Mouse (Mus musculus) kidney, adult 8-10 months (tissue): ENCODE results near the gene Tssk4.
A peak's percentile ranks its signal among the peaks of the same experiment; 100 is the strongest.

Source experiments
- DNase-seq, 2 experiments: peaks; one replicate each; pipeline ENCODE4 v3.0.0; 2022

The Tssk4 gene

DNA sequence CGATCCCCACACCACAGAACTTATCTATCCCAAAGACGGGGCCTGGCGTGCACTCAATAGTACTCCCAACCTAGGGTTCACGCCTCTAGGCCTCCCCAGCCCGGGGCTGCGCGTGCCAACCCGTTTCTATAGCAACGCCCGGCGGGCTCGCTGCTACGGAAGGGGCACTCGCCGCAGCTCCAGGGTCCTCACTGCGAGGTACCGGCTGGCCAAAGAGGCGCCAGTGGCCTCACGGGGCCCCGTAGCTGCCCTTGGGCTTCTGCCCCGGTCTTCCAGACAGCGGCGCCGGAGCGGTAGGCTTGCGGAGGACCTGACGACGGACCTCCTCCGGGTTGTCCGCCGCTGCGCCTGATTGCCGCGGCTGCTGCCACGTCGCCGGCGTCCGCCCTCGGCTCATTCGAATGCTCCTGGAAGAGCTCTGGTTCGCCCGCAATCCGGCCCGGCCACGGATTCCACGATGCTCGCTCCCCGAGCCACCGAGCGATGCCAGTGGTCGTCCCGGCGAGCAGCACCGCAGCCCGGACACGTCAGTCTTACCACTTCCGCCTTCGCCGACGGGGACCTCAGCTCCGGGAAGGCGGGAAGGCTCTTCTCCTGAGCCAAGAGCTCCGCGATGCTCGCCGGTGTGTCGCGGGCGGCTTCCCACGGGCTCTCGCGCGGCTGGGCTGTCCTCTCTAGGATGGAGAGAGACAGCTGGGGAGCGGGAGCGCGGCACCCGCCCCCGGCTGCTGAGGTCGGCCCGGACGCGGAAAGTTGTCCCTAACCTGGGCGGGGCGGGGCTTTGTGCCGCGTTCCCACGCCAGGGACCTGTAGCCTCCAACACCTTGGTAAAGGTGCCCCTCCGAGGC lies 6.7 kb upstream of the Tssk4 start, which contains the start of gene Tm9sf1:
Gene Tm9sf1 (minus strand): TSS at position 747 of the 848 bp plus-strand sequence.
- DNase-seq, result peak; percentile 78 to 85

DNA sequence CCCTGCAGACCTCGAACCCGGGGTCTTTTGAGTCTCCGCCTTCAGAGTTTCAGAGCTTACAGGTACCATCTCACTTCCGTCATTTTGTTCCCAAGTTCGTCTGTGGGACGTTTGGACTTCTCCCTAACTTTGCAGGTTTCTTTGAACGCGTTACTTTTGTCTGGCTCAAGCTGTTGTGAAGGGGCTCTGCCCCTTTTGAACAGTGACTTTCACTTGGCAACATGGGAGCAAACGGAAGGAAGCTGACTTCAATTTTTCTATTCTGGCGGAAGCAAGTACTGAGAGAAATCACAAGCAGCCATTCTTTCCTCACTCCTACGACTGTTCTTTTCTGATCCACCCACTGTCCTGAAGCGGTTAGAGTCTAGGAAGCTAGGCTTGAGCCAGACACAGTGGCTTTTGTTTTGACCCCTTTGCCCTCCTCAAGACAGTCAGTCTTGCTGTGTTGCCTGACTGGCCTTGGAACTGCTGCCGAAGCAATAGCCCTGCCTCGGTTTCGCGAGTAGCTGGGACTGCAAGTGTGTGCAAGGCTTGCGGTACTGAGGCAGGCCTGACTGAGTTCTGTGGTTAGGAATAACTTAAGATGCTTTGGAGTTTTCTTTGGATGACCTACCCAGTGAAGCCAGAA lies 5.6 kb upstream of the Tssk4 start:
- DNase-seq, result no peak

DNA sequence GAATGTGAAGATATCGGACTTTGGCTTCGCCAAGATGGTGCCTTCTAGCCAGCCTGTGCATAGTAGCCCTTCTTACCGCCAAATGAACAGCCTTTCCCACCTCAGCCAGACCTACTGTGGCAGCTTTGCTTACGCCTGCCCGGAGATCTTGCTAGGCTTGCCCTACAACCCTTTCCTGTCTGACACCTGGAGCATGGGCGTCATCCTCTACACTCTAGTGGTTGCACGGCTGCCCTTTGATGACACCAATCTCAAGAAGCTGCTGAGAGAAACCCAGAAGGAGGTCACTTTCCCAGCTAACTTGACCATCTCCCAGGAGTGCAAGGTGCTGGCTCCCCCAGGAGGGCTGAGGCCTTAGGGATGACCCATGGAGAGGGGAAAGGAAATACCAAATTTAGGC lies 1.5 kb downstream of the Tssk4 start:
- no peak for DNase-seq

DNA sequence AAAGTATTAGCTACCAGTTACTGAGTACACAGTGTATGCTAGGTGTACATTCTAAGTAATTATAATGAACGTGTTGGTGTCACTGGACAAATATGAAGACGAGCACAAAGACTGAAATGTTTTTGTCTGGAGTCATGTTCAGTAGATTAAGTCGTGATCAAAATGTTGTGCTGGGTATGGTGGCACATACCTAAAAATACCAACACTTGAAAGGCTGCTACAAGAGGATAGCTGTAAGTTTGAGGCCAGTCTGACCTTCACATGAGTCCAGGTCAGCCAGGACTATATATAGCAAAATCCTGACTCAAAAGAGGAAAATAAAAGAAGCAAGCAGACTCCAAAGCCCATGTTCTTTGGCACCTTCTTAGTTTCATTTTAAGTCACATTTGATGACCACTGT lies 7.0 kb downstream of the Tssk4 start:
- no peak for DNase-seq

DNA sequence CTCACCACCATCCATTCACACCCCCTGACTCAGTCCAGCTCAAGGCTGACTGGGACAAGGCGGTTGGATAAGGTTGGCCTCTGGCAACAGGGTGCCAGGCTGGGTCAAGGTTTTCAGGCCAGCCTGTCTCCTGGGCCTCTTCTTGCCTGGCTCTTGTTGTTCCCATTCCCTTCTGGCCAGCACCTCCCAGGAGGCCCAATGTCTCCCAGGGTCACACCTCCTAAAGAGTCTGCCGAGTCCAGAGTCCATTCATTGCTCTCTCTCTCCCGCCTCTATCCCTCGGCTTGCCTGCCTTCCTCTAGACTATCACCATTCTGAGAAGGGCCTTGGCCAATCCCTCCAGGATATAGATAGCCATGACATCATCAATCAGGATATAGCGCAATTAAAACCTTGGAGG lies 8.0 kb downstream of the Tssk4 start:
- DNase-seq, result peak; percentile 73 to 76

DNA sequence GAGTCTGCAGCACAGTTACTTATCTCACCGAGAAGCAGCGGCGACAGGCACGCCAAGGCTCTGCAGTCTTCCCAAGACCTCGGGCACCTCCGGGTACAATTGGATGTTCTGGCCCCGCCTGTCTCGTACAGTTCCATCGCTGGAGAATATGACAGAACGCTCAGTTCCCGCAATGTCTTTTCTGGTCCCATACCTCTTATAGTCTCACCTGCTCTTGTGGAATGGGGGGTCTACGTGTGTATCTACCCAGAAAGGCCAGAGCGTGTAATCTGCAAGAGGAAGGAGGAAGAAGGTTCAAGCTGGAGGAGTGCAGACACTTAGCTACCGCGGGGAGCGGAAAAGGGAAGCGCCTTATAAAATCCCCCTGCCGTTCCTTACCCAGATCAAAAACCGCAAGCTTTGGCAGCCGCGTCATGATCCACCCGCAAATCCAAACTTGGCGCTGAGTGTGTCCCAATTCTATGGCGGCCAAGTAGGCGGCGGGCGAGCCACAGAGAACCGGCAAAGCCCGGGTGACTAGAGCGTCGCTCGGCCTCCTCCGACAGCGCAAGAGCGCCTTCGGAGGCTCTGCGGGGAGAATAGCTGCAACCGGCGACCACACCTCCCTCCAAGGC lies 10.1 kb downstream of the Tssk4 start, which contains the start of gene Mdp1:
Gene Mdp1 (minus strand): TSS at position 549 of the 614 bp plus-strand sequence.
- peak; percentile 61 to 72 for DNase-seq

DNA sequence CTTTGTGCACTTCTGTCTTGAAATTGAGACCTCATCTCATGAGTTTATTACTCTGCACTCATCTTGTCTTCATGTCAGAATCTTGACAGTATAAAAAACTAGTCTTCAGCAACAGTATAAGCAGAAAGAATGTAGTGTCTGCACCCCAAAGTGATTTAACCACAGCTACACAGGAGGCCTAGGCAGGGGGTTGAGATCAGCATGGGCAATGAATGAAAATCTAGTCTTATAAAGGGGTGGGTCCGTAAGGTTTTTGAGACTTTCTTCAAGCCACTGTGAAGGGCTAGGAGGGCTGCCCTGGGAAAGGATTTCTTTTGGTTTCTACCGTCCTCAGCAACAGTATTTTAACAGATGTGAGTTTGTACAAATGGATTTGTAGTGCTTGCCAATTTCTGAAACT lies 10.7 kb downstream of the Tssk4 start:
- no peak for DNase-seq

DNA sequence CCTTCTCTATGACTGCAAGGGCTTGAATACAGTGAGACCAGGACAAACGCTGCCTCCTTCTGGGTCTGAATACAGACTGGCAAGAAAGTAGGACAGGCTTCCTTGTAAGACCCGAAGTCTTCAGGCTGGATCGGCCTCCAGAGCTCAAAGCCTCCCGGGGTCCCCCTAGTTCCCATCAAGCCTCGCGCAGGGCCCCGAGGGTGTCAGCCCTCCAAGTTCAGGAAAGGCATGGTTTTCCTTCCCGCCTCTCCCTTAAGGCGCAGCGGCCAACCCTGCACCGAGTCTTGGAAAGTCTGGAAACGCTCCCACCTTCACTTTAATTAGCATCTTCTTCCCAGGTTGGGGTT lies 21.5 kb downstream of the Tssk4 start:
- DNase-seq, result no peak

DNA sequence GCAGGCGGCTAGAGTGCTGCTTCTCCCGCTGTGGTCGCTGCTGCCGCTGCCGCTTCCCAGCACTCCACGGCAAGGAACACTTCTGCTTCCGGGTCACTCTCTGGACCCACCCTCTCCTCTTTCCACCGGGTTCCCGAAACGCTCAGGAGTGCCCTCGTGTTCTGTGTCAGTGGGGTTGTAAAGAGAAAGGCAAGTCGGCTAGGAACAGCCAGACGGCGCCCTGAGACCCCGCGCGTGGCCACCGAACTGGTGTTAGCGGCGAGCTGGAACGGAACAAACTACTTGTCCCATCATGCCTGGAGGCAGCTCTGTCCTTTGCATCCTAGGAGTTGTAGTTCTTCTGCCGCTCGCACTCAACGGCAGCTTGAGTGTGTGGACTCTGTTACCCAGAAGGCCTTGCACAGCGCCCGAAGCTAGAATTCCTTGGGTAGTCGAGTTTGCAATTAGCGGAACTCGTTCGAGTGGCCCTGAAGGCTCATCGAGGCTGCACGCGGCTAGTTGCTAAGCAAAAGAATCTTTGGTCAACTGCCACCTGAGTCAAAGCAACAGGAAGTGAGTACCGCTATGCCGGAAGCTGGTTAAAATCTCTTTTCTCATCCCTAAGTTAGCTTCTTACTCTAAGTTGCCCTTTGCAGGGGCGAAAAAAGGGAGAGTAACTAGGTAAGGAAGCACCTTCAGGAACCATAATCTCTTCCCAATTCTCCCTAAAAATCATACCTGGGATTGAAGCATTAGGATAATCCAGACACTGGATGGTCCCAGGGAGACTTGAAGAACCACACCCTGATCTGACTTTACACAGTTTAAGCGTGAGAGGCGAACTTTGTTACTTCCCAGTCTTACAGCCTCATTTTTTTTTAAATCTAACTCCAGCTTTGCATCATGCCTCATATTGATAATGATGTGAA lies 22.1 kb downstream of the Tssk4 start, which contains the start of the genes Gmpr2 and Nedd8:
Gene Gmpr2 (plus strand): TSS at position 109 of the 908 bp plus-strand sequence.
Gene Nedd8 (minus strand): TSS at position 292 of the 908 bp plus-strand sequence.
- DNase-seq, result peak; percentile 94

DNA sequence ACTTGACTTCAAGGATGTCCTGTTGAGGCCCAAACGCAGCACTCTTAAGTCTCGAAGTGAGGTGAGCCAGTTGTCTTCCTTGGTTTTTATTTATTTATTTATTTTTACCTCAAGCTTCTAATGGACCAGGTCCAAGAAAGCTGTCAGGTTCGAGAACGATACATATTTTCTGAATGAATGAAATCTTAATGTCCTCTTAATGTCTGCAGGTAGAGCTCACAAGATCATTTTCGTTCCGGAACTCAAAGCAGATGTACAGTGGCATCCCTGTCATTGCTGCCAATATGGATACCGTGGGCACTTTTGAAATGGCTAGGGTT lies 22.7 kb downstream of the Tssk4 start:
- DNase-seq, result no peak

DNA sequence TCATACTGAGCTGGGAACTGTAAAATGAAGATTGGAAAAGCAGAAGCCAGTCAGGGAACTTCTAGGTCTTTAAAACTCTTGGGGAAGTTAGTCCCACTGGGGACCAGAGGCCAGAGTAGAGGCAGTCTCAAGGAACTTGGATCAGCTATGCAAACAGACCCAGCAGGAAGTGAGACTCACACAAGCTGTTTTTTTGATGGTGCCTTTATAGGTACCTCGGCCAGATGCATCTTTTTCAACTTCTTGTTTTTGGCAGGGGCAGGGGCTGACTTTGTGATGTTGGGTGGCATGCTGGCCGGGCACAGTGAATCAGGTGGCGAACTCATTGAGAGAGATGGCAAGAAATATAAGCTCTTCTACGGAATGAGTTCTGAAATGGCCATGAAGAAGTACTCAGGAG lies 27.6 kb downstream of the Tssk4 start:
- DNase-seq, result no peak

DNA sequence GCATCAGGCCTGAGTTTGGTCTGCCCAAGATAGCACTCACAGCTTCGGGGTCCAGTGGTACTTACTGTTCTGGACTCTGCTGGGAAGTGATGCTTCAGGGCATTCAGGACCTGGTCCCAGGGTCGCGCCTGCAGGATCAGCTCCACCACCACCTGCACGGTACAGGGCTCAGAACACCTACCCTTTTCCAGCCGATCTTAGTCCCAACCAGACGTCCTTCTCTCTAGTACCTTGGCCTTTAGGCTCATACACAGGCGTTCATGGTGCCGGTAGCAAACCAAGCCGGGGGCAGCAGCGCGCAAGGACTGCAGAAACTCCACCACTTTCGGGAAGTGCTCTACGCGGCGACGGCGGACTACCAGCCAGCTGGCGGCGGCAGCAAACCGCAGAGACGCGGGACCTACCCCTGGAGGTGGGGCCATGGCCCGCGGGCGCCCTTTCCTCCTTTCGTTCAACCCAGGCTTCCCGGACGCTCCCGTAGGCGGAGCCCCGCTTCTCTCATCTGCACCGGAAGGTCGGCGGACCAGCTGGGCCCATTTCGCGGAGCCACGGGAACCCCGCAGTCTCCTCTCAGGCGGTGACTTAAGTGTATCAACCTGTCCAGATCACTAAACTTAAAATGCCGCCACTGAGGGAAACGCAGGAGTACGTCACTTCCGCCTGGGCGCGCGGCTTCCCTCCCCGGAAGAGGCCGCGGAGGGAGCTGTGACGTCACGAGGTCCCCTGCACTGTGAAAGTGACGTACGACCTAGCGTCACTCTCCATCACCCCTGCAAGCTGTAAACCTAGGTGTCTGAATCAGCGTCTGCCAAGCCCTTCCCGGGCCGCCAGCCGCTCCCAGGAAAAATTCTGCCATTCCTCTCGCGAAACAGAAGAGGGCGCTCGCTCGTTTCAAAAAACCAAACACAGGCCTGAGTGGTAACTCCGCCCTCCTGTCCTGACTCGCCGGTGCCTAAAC lies 31.5 kb downstream of the Tssk4 start, which contains the start of gene Tinf2:
Gene Tinf2 (minus strand): TSS at position 661 of the 958 bp plus-strand sequence.
- peak; percentile 94 to 95 for DNase-seq

DNA sequence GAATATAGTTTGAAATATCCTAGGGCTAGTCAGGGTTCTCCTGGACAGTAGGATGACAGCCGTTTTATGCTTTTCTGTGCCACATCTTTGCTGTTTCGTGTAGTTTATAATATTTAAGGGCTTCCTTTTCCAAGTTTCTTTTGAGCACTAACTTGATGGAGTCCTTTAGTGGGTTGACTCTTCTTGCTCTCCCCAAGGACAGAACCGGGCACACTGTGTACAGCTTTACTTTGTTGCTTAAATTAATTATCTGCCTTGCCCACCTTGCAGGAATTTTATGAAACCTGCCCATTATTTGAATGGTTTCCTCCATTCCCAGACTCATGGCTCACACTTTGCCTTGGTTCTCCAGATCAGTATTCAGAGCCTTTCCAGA lies 32.1 kb downstream of the Tssk4 start:
- no peak for DNase-seq

DNA sequence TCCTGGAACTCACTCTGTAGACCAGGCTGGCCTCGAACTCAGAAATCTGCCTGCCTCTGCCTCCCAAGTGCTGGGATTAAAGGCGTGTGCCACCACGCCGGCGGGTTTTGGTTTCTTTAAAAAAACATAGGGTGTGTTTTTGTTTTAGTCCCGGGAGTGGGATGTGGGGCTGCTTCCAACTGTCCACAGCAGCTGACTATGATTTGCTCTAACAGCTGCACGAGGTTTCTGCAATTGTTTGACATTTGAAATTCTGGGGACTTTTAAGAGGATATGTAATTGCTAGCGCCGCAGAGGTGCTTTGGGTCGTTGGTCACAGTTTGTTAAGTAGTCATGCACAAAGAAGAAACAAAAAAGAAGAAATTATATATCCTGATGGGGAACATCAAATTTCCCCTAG lies 39.4 kb downstream of the Tssk4 start:
- no peak for DNase-seq

DNA sequence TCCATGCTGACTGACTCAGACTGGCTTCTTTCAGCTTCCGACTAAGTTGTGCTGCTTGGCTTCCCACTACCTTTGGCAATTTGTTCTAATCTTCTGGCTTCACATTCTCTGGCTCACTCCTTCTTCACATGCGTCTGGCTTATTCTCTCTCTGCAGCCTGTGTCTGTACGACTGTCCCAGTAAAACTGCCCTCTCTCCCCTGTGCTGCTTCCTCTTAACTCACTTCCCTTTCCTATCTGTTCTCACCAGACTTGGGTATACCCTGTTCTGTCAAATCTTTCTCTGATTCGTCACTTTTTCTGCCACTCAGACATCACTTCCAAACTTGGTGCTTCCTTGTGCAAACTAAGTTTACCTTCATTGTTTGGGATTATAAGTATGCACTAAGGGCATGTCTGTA lies 47.2 kb downstream of the Tssk4 start:
- no peak for DNase-seq

DNA sequence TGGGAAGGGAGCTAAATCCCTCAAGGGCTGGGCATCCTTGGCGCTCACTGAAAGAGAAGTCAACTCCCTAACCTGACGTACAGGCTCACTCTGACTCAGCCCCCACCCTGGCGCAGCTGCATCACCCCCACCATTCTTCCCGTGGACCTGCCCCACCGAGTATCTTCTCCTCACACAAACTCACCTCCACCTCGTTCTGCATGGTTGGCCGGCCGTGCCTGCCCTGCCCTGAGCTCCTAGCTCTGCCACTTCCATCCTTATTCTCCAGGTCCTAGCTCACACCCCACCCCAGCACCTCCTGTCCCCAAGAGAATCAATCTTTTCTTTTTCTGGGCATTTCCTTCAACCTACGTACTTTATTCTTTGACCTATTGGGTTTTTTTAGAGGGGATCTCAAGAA lies 51.1 kb downstream of the Tssk4 start:
- DNase-seq, result no peak
